Mouse (Mus musculus) liver, embryonic 11.5 days (tissue): Measurements from ENCODE around the gene Sesn1. TPM values are rescaled to one million over a fixed set of nuclear protein-coding genes. Genes with fewer than 3 reads are reported as not detected.

Source experiments
- ATAC-seq: fragments of 200-750 bp; cut with Nextera tagmentation; replicated peaks from 2 replicates; pipeline ENCODE4 v1.8.0; 2017; ENCODE audit warnings: moderate number of reproducible peaks, mild to moderate bottlenecking, moderate TSS enrichment, moderate library complexity; ENCODE audit not compliant: low FRiP score
- DNase-seq: peaks from one replicate; pipeline ENCODE4 v3.0.0-alpha.2; 2017; ENCODE audit warnings: low spot score
- H3K27ac ChIP-seq: fragments of 300-500 bp; sonication (generic); 2 replicates; pipeline ENCODE4 v1.5.1; 2014; ENCODE audit warnings: mild to moderate bottlenecking, low read depth, low read length, control low read depth
- H3K27me3 ChIP-seq: fragments of 300-500 bp; sonication (generic); replicated peaks from 2 replicates; pipeline ENCODE4 v1.6.1; 2014; ENCODE audit warnings: low read length, mixed read lengths; ENCODE audit not compliant: control insufficient read depth, insufficient read depth
- H3K36me3 ChIP-seq: fragments of 300-500 bp; sonication (generic); 2 replicates; pipeline ENCODE4 v1.6.1; 2014; ENCODE audit warnings: mild to moderate bottlenecking, low read length, moderate library complexity, mixed read lengths; ENCODE audit not compliant: control insufficient read depth, insufficient read depth
- H3K4me1 ChIP-seq: fragments of 300-500 bp; sonication (generic); replicated peaks from 2 replicates; pipeline ENCODE4 v1.6.1; 2014; ENCODE audit warnings: low read length, mixed read lengths; ENCODE audit not compliant: control insufficient read depth, insufficient read depth
- H3K4me2 ChIP-seq: fragments of 300-500 bp; sonication (generic); 2 replicates; pipeline ENCODE4 v1.6.1; 2014; ENCODE audit warnings: mild to moderate bottlenecking, control low read depth, moderate library complexity
- H3K4me3 ChIP-seq: fragments of 300-500 bp; sonication (generic); 2 replicates; pipeline ENCODE4 v1.5.1; 2014; ENCODE audit warnings: low read depth, low read length, control low read depth
- H3K9ac ChIP-seq: fragments of 300-500 bp; sonication (generic); 2 replicates; pipeline ENCODE4 v1.6.1; 2014; ENCODE audit warnings: low read depth, low read length, control low read depth
- H3K9me3 ChIP-seq: fragments of 300-500 bp; sonication (generic); 2 replicates; pipeline ENCODE4 v1.6.1; 2016; ENCODE audit warnings: low read length, inconsistent platforms, mixed read lengths; ENCODE audit not compliant: control insufficient read depth
- WGBS: fragments of 180-500 bp; shearing (Covaris S2); extraction: QIAGEN DNeasy Blood & Tissue Kit; methylation state at CpG from one replicate; pipeline ENCODE4 v1.1.7; 2014; 5-methylcytosine and 5-hydroxymethylcytosine counted together
- polyA plus RNA-seq: library from polyadenylated mRNA; unstranded; fragments of >200 nt; fragmentation: Nextera tagmentation; extraction: Ambion mirVana; gene quantifications from 2 replicates; pipeline ENCODE4 v1.2.1, GENCODE M21; 2014

Gene Sesn1
- polyA plus RNA-seq, 1 experiment from 2014 or later = 22.8 TPM

DNA sequence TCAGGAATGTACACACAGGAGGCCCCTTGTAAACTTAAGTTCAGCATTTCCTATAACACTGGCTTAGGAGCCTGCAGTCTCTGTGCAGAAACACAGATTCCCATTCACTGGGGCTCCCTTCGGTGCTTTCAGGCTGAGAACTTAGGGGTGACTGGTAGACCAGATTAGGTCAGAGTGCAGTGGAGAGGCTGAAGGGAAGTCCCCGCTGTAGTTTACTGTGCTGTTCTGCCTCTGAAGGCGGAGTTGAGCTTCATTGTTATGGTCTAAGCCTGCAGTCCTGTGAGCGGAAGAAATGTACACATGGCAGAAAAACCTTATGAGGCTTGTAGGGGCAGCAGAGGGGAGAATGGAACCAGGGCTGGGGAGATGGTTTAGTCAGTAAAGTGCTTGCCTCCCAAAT, 29.2 kb downstream of the Sesn1 start:
- no peak for ATAC-seq
- Histone ChIP-seq H3K27ac (no peak overlapping the region), H3K9ac (no peak overlapping the region), H3K27me3 (no peaks in the 10 kb centered on the region), H3K36me3 (peaks cover 2% of the 10 kb centered on the region; the same call in 1 of the 2 replicates), H3K4me3 (no peak overlapping the region), H3K4me2 (no peak overlapping the region), H3K9me3 (no peaks in the 10 kb centered on the region), H3K4me1 (no peaks in the 10 kb centered on the region)
- no peak for DNase-seq
- WGBS = 84% methylated on average over 4 of the region's 4 CpGs

DNA sequence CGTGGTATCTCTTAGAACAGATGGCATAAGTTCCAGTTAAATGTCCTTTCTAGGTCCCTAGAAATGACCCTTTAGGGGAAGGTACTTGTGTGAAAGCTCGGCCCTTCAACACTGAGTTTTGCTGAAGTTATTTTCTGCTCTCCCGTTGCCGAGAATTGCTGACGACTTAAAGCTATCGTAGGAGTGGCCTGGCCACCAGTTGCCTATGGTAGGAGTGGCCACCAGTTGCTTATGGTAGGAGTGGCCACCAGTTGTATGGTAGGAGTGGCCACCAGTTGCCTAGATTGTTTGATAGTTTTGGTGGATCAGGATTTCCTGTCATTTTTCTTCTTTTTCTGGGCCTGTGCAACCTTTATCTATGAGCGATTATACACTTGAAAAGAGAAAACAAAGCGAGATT, 38.0 kb downstream of the Sesn1 start:
- 91% methylated on average over 8 of the region's 8 CpGs for WGBS
- ATAC-seq = no peak
- no peak for DNase-seq

DNA sequence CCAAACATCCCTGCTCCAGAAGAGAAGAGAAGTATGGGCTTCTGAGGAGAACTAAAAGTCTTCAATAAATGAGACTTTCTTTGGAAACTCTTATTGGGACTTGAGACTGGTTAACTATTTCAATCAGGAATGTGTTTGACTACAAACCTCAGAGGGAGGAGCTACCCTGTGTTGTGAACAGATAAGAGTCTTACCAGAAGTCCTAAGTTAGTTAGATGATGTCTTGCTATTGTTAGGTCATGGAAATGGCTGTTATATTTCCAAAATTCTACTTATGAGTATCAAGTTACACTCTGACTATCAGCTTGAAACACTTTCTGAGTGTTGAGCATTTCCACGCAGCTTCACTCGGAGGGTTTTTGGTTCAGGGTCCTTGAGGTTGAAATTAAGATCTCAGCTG, 39.0 kb downstream of the Sesn1 start:
- H3K36me3 ChIP-seq = no peaks in the 10 kb centered on the region
- H3K9me3 ChIP-seq = no peaks in the 10 kb centered on the region
- H3K9ac ChIP-seq = no peak overlapping the region
- WGBS = 56% methylated on average over 2 of the region's 2 CpGs
- H3K27ac ChIP-seq = no peak overlapping the region
- H3K27me3 ChIP-seq = no peaks in the 10 kb centered on the region
- H3K4me2 ChIP-seq = no peak overlapping the region
- no peak overlapping the region for H3K4me3 ChIP-seq
- peaks cover 7% of the 10 kb centered on the region for H3K4me1 ChIP-seq
- DNase-seq (no peak), ATAC-seq (no peak)

More for the DNA sequence above, 38.0 kb downstream of the Sesn1 start:
- peaks cover 7% of the 10 kb centered on the region for H3K4me1 ChIP-seq
- H3K27me3 ChIP-seq = no peaks in the 10 kb centered on the region
- no peaks in the 10 kb centered on the region for H3K9me3 ChIP-seq
- H3K4me2 ChIP-seq = no peak overlapping the region
- no peak overlapping the region for H3K4me3 ChIP-seq
- no peak overlapping the region for H3K27ac ChIP-seq
- H3K36me3 ChIP-seq = no peaks in the 10 kb centered on the region
- H3K9ac ChIP-seq = no peak overlapping the region

DNA sequence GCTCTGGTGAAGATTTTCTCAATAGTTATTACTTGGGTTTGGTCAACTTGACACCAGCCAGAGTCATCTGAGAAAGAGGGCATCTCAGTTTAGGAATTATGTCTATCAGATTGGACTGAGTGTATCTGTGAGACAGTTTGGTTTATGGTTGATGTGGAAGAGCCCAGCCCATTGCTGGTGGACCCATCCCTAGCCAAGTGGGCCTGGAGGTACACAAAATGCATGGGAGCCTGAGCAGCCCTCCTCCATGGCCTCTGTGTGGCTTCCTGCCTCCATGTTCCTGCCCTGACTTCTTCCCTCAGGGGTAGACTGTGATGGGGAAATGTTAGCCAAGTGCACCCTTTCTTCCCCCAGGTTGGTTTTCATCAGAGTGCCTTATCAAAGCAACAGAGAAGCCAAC, 50.1 kb downstream of the Sesn1 start:
- H3K4me1 ChIP-seq = no peaks in the 10 kb centered on the region; the same call in 1 of the 2 replicates
- no peak for DNase-seq
- H3K4me2 ChIP-seq = no peak overlapping the region
- no peak overlapping the region for H3K9ac ChIP-seq
- no peak for ATAC-seq
- H3K27ac ChIP-seq = no peak overlapping the region
- no peaks in the 10 kb centered on the region for H3K36me3 ChIP-seq
- H3K9me3 ChIP-seq = no peaks in the 10 kb centered on the region
- H3K4me3 ChIP-seq = no peak overlapping the region
- no peaks in the 10 kb centered on the region for H3K27me3 ChIP-seq

DNA sequence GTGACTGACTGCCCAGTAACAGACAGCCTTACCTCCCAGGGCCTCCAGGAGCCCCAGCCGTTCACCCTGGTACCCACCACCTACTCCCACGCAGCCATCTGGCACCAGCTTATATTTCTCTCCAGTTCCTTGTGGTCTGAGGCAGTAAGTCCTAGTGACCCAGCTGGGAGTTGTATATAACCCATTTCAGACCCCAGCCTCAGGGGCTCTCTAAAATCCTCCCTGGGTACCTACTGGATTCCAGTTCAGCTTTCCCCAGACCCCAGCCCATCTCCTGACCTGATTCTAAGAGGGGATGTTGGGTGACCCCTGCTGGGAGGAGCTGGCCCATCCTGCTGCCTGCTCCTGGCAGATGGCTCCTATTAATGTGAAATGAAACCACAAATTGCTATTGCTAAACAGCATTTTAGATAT, 50.5 kb downstream of the Sesn1 start:
- no peak overlapping the region for H3K27ac ChIP-seq
- H3K4me1 ChIP-seq = no peaks in the 10 kb centered on the region; the same call in 1 of the 2 replicates
- no peaks in the 10 kb centered on the region for H3K27me3 ChIP-seq
- DNase-seq = no peak
- H3K36me3 ChIP-seq = no peaks in the 10 kb centered on the region
- H3K4me3 ChIP-seq = no peak overlapping the region
- no peak for ATAC-seq
- H3K9me3 ChIP-seq = no peaks in the 10 kb centered on the region
- no peak overlapping the region for H3K4me2 ChIP-seq
- H3K9ac ChIP-seq = no peak overlapping the region
- 83% methylated on average over 2 of the region's 2 CpGs for WGBS

DNA sequence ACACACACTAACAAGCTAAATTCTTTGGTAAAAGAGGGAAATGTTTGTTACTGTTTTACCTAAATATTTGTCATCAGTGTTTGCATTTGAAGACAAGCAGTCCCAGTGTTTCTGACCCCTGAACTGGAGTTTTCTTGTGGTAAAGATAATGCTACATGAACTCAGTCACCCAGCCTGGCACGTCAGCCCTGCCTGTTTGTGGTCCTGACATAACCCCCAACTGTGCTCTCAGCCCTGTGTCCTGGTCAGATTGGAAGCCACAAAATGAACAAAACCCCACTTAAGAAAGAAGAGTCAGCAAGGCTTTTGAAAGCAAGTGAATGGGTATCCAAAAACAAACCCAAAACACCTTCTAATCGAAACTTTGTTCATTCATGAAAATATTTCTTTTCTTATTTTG, 53.3 kb downstream of the Sesn1 start:
- Histone ChIP-seq H3K36me3 (no peaks in the 10 kb centered on the region), H3K27me3 (no peaks in the 10 kb centered on the region), H3K4me1 (no peaks in the 10 kb centered on the region; the same call in 1 of the 2 replicates), H3K9ac (no peak overlapping the region), H3K27ac (no peak overlapping the region), H3K9me3 (no peaks in the 10 kb centered on the region), H3K4me3 (no peak overlapping the region), H3K4me2 (no peak overlapping the region)
- no peak for DNase-seq
- ATAC-seq = no peak
- WGBS = 39% methylated on average over 2 of the region's 2 CpGs

DNA sequence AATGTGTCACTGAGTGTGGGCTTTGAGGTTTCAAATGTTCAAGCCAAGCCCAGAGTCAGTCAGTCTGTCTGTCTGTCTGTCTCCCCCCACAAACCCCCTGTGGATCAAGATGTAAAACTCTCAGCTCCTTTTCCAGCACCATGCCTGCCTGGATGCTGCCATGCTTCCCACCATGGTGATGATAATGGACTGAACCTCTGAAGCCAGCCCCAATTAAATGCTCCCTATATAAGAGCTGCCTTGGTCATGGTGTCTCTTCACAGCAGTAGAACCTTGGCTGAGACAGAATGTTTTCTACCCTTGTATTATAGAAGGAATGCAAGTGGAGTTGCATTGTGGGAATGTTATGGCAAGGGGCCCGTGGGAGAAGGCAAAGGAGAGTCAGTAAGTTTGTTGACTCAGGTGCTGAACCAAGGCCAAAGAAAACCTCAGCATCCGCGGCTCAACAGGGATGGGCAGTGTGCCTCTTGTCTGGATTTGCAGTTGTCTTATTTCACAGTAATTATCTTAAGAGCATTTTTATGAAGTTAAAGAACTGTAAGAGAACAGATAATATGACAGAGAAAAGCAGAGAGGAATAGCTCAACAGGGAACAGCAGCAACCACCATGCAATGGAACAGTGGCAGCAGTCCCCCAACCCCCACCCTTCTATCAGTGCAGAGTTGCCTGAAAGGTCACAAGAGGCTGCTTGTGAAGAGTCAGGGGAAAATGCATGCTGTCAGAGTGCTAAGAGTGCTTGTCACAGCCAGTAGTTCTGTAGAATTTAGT, 56.5 kb downstream of the Sesn1 start:
- ATAC-seq (no peak), DNase-seq (no peak)
- Histone ChIP-seq H3K9ac (no peak overlapping the region), H3K27me3 (no peaks in the 10 kb centered on the region), H3K36me3 (no peaks in the 10 kb centered on the region), H3K4me2 (no peak overlapping the region), H3K27ac (no peak overlapping the region), H3K4me1 (no peaks in the 10 kb centered on the region; the same call in 1 of the 2 replicates), H3K9me3 (no peaks in the 10 kb centered on the region), H3K4me3 (no peak overlapping the region)
- 69% methylated on average over 3 of the region's 3 CpGs for WGBS

DNA sequence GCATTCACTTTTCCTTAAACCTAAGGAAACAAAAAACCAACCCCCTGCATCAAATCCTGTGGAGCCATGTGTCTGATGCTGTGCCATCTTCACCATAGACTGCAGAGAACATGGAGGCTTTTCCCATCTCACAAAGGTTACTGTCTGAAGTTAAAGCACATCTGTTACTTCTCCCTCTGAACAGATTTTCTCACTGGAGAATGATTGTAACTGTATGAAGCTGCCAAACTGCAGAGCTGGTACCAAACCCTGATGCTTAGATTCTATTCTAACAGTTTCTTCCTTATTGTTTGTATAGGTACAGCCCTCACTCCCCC, 57.1 kb downstream of the Sesn1 start:
- Histone ChIP-seq H3K4me1 (peaks cover 2% of the 10 kb centered on the region), H3K9me3 (no peaks in the 10 kb centered on the region), H3K9ac (no peak overlapping the region), H3K4me3 (no peak overlapping the region), H3K27ac (no peak overlapping the region), H3K27me3 (no peaks in the 10 kb centered on the region), H3K4me2 (no peak overlapping the region), H3K36me3 (no peaks in the 10 kb centered on the region)
- no peak for DNase-seq
- no peak for ATAC-seq

DNA sequence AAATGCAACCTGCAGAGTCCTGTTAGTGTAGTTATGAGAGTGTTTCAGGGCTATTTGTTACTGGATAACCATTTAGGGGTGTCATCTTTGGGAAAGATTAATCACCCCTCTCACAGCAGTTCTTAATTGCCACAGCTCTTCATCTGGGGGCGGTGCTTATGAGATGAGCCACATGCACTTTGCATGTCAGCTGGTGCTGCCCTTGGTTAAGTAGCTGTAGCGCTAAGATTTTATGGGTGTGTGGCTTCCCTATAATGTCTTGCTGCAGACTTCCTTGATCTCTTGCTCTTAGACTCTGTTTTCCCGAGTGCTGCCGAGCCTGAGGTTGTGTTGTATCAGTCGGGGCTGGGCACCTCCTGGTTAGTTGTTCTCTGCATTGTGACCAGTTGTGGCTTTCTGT, 58.2 kb downstream of the Sesn1 start:
- no peak overlapping the region for H3K4me2 ChIP-seq
- DNase-seq = no peak
- WGBS = 67% methylated on average over 5 of the region's 5 CpGs
- no peak overlapping the region for H3K27ac ChIP-seq
- no peak overlapping the region for H3K9ac ChIP-seq
- no peaks in the 10 kb centered on the region for H3K27me3 ChIP-seq
- no peaks in the 10 kb centered on the region for H3K9me3 ChIP-seq
- H3K36me3 ChIP-seq = no peaks in the 10 kb centered on the region
- H3K4me3 ChIP-seq = no peak overlapping the region
- no peak for ATAC-seq
- peaks cover 3% of the 10 kb centered on the region for H3K4me1 ChIP-seq
